Mouse (Mus musculus) spleen, postnatal 10 days (tissue): ENCODE data around the gene Cxcl9.
A peak's percentile ranks its signal among the peaks of the same experiment; 100 is the strongest.

Experiments
- DNase-seq, 2 experiments: peaks; one replicate each; pipeline ENCODE4 v3.0.0; 2021 to 2022; ENCODE audit warnings: low spot score in 2 of 2

Cxcl9 gene

DNA sequence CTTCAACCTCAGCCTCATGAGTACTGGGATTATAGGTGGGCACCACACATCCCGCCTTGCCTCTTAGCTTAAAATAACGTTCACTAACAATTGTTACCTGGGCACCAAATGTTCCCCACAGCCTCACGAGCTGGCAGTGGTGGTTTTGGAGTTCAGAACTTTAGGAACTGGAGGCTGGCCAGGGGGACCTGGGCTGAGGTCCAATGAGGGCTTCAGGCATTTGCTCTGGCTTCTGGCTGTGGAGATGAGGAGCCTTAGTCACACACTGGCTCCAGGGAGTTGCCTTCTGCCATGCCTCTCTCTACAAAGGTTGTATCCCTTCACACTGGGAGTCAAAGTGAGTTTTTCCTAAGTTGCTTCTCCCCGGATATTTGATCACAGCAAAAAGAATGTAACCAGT lies 45.3 kb downstream of the Cxcl9 start:
- no peak for DNase-seq

DNA sequence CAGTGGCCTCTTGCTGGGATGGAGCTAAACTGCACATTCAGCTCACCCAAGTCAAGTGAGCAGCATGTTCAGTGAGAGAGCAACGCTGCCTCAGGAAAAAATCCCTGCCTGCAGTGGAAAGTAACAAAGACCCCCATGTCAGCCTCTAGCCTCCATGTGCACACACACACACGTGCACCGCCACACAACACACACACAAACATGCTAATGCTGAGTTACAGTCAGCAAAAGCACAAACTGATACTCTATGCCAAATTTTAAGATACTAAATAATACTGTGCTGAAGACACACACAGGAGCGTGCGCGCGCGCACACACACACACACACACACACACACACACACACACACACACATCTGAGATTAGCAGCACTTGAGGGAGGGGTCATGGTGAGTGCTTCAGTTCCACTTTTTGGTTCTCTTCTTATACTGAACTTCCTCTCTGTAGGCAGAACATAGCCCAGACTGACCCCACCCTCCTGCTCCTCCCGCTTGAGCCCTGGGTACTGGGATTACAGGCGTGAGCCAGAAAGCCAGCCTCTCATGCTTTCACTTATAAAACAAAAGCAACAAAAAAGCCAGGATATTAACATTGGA lies 48.8 kb downstream of the Cxcl9 start:
- peak in 1 of 2 experiments; percentile 62 for DNase-seq

DNA sequence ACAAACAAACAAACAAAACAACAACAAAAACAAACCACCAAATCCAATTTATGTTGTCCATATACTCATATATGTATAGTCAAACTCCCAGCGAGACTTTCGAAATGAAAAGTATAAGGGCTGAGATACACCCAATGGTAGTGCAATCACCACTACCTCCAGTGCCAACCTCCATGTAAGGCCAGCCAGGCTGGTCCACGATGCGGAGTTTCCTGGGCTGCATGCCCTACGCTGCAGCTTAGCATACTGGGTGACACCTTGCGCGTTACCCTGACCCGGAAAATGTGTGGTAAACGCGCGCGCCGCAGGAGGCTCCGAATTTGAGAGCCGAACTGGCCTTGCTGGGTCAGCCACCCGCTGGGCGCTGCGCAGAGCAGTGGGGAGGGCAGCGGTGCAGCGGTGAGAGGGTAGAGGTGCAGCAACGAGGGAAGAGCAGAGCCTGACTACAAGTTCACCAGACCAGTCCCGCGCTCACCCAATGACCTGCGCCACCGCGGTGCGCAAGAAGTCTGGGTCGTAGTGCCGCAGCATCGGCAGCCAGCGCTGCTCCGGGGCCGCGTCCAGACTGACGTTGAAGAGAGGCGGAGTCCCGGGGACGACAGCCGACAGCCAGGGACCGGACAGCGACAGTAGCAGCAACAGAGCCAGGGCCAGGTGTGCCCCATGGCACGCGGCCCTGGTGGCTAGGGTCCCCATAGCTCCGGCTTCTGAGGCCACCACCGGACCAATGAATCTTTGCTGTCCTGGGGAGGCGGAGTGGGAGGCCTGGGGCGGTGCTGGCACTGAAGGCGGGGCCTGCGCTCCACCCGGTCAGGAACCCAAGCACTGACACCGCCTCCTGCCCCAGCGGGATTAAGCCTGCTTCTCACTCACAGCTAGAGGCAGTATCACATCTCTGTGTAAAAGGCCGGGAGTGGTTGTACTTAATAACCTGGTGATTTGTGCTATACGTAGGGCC lies 50.2 kb downstream of the Cxcl9 start, which contains the start of gene Naaa:
TSS of gene Naaa (minus strand) at position 734 of the 958 bp plus-strand sequence.
- DNase-seq = peak; percentile 69 to 84
